Mouse (Mus musculus) liver, embryonic 16.5 days (tissue): ENCODE results near the gene Csmd2. TPM values are rescaled to one million over a fixed set of nuclear protein-coding genes. Genes with fewer than 3 reads are reported as not detected.

Source experiments
- ATAC-seq: fragments of 200-750 bp; cut with Nextera tagmentation; 2 replicates; pipeline ENCODE4 v1.8.0; 2017; ENCODE audit warnings: low read depth, mild to moderate bottlenecking, moderate number of reproducible peaks, moderate library complexity
- H3K27ac ChIP-seq: fragments of 300-500 bp; sonication (generic); 2 replicates; pipeline ENCODE4 v1.5.1; 2014; ENCODE audit warnings: mild to moderate bottlenecking, low read length
- H3K27me3 ChIP-seq: fragments of 300-500 bp; sonication (generic); 2 replicates; pipeline ENCODE4 v1.6.1; 2014; ENCODE audit warnings: low read depth, low read length, mixed read lengths; ENCODE audit not compliant: control insufficient read depth, insufficient read depth
- H3K36me3 ChIP-seq: fragments of 300-500 bp; sonication (generic); 2 replicates; pipeline ENCODE4 v1.6.1; 2014; ENCODE audit warnings: mild to moderate bottlenecking; ENCODE audit not compliant: control insufficient read depth, insufficient read depth
- H3K4me1 ChIP-seq: fragments of 300-500 bp; sonication (generic); 2 replicates; pipeline ENCODE4 v1.6.1; 2014; ENCODE audit warnings: low read depth, low read length, mixed read lengths; ENCODE audit not compliant: control insufficient read depth
- H3K4me2 ChIP-seq: fragments of 300-500 bp; sonication (generic); 2 replicates; pipeline ENCODE4 v1.6.1; 2014; ENCODE audit warnings: low read depth, low read length, mixed read lengths
- H3K4me3 ChIP-seq: fragments of 300-500 bp; sonication (generic); 2 replicates; pipeline ENCODE4 v1.5.1; 2014; ENCODE audit warnings: low read depth, mild to moderate bottlenecking, low read length
- H3K9ac ChIP-seq: fragments of 300-500 bp; sonication (generic); 2 replicates; pipeline ENCODE4 v1.6.1; 2014; ENCODE audit warnings: low read depth, low read length
- H3K9me3 ChIP-seq: fragments of 300-500 bp; sonication (generic); replicated peaks from 2 replicates; pipeline ENCODE4 v1.6.1; 2016; ENCODE audit warnings: low read length; ENCODE audit not compliant: control insufficient read depth
- whole genome bisulfite sequencing: fragments of 180-500 bp; shearing (Covaris S2); extraction: QIAGEN DNeasy Blood & Tissue Kit; methylation state at CpG from one replicate; pipeline ENCODE4 v1.1.7; 2014; ENCODE audit not compliant: insufficient replicate concordance; 5-methylcytosine and 5-hydroxymethylcytosine counted together
- polyA plus RNA-seq: library from polyadenylated mRNA; unstranded; fragments of >200 nt; fragmentation: Nextera tagmentation; extraction: Ambion mirVana; gene quantifications from 2 replicates; pipeline ENCODE4 v1.2.1, GENCODE M21; 2015

The Csmd2 gene
- polyA plus RNA-seq, 1 experiment from 2014 or later: not detected

DNA sequence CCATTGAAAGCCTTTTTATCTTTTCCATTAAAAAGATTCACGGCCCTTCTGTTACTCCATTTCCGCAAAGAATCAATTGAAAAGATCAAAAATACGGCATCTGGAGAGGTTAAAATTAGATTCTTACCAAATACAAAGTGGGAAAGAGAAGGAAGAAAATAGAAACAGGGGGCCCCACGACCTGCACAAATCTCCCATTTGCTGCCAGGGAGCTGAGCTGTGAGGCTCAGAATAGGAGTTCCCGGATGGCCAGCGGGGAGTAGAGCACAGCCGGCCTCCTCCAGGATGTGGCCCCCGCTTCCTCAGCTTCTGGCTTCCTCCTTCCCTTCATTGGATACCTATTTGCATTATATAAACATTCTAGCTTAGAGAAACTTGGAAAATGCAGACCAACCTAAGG lies 97.4 kb downstream of the Csmd2 start:
- Histone ChIP-seq H3K9ac (no peak overlapping the region), H3K4me2 (no peak overlapping the region), H3K36me3 (no peaks in the 10 kb centered on the region), H3K27me3 (no peaks in the 10 kb centered on the region), H3K4me1 (no peaks in the 10 kb centered on the region), H3K4me3 (no peak overlapping the region), H3K27ac (no peak overlapping the region), H3K9me3 (no peaks in the 10 kb centered on the region)
- no peak for ATAC-seq
- 37% methylated on average over 8 of the region's 8 CpGs for WGBS

DNA sequence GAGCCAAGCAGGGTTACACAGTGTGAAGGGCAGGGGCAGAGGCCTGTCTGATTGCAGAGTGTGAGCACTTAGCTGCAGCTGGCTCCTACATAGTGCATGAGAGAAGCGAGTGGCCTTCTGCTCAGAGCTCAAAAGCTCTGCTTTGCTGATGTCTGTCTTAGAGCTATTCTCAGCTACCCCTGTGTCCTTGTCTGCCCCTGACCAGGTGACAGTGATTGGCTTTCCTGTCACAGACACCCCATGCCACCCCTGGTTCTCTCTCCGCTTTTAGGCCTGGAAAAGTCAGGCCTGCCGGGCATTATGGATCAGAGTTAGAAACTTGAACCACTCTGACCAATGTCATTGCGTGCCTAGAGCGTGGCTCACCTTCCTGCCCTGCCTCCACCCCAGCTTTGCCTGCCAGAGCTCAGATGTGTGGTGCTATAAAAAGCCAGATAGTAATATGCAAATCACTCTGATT lies 99.5 kb downstream of the Csmd2 start:
- WGBS: 57% methylated on average over 5 of the region's 5 CpGs
- Histone ChIP-seq H3K27ac (no peak overlapping the region), H3K9ac (no peak overlapping the region), H3K4me1 (no peaks in the 10 kb centered on the region), H3K4me2 (no peak overlapping the region), H3K4me3 (no peak overlapping the region), H3K9me3 (no peaks in the 10 kb centered on the region), H3K36me3 (no peaks in the 10 kb centered on the region), H3K27me3 (no peaks in the 10 kb centered on the region)
- no peak for ATAC-seq

DNA sequence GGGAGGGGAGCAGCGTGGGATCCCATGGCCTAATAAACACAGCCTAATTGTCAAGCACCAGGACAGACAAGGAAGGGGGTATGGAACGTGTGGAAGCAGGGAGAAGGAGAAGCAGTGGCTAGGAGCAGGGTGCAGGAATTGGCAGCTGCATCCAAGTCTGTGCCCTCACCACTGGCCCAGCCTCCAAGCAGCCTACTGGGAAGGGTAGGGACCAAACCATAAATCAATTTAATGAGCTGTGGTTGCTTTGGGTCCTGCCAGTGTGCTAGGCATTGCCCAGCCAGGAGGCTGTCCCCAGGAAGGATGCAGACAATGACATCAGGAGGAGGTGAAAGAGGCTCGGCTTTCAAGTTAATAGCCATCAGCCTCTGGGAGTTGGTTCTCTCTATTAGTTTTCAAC lies 100.0 kb downstream of the Csmd2 start:
- Histone ChIP-seq H3K4me3 (no peak overlapping the region), H3K9me3 (no peaks in the 10 kb centered on the region), H3K36me3 (no peaks in the 10 kb centered on the region), H3K4me2 (no peak overlapping the region), H3K9ac (no peak overlapping the region), H3K4me1 (no peaks in the 10 kb centered on the region), H3K27ac (no peak overlapping the region), H3K27me3 (no peaks in the 10 kb centered on the region)
- ATAC-seq: no peak
- WGBS: 32% methylated on average over 3 of the region's 3 CpGs

DNA sequence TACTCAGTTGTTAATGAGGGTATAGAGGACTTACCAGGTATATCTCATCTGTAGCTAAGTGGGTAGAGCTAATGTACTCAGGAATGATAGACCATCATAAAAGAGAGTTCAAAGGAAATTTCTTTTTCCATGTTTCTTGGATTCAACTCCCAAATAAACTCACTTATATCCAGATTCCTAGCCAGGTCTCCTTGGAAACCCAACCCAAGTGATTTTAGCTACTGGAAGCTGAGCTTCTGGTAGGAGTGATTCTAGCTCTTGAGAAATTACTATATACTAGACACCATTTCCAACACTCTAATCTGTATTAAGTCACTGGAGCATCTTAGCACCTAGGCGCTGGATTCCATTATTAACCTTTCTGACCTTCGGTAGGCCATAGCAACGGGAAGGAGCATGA lies 100.6 kb downstream of the Csmd2 start:
- Histone ChIP-seq H3K27me3 (no peaks in the 10 kb centered on the region), H3K4me1 (no peaks in the 10 kb centered on the region), H3K36me3 (no peaks in the 10 kb centered on the region), H3K9ac (no peak overlapping the region), H3K4me2 (no peak overlapping the region), H3K9me3 (no peaks in the 10 kb centered on the region), H3K27ac (no peak overlapping the region), H3K4me3 (no peak overlapping the region)
- ATAC-seq: no peak
- WGBS: 76% methylated on average over 3 of the region's 3 CpGs

DNA sequence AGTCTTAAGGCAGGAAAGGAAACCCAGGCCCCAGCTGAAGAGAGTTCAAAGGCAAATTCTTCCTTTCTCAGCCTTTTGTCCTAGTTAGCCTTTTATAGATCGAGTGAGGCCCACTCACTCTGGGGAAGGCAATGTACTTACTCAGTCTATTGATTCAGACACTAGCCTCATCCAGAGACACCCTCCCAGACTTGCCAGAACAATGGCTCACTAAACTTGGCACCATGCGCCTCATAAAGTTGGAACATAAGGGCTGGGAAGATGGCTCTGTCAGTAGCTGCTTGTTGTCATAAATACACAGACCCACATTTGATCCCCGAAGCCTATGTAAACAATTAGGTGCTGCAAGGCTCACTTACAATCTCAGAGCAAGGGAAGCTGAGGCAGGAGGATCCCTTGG lies 104.3 kb downstream of the Csmd2 start:
- Histone ChIP-seq H3K9me3 (no peaks in the 10 kb centered on the region), H3K27ac (no peak overlapping the region), H3K4me1 (no peaks in the 10 kb centered on the region), H3K4me2 (no peak overlapping the region), H3K36me3 (no peaks in the 10 kb centered on the region), H3K27me3 (no peaks in the 10 kb centered on the region), H3K4me3 (no peak overlapping the region), H3K9ac (no peak overlapping the region)
- no peak for ATAC-seq
- WGBS: 53% methylated on average over 3 of the region's 3 CpGs

DNA sequence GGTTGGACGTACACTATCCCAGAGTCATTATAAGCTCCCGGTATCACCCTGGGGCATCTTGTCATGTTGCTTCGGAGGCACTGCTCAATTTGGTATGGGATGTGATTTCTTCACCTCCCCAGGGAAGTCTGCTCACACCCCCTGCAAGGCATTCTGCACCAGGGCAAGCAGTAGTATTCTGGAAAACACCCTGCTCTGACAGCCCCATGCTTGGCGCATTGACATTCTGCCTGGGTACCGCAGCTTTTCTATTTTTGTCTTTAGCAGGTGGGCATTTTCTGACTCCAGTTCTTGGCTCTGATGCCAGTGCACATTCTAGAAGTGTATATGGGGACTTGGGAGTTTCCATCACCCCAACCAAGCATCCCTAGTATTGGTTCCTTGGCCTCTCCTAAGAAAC lies 111.9 kb downstream of the Csmd2 start:
- Histone ChIP-seq H3K4me1 (no peaks in the 10 kb centered on the region), H3K9me3 (no peaks in the 10 kb centered on the region), H3K9ac (no peak overlapping the region), H3K27me3 (no peaks in the 10 kb centered on the region), H3K4me2 (no peak overlapping the region), H3K4me3 (no peak overlapping the region), H3K36me3 (no peaks in the 10 kb centered on the region), H3K27ac (no peak overlapping the region)
- WGBS: 77% methylated on average over 5 of the region's 5 CpGs
- ATAC-seq: no peak

DNA sequence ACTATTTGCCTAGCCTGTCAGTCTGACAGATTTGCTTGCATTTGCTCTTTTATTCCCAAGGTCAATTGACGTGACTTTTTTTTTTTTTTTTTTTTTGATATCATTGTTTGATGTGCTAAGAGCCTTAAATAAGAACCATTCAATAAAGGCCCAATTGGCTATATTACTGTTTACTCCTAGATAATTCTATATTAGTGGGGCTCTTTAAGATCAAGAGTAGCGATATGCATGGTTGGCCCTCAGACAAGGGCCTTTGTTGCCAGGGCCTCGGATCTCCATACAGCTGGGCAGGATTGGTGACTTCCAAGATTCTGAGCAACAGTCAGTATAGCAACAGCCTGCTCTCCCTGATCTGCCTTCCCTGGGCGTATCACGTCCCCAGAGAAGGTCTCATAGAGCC lies 112.9 kb downstream of the Csmd2 start:
- WGBS: 73% methylated on average over 5 of the region's 5 CpGs
- no peaks in the 10 kb centered on the region for H3K36me3 ChIP-seq
- no peaks in the 10 kb centered on the region for H3K4me1 ChIP-seq
- ATAC-seq: no peak
- H3K27me3 ChIP-seq: no peaks in the 10 kb centered on the region
- H3K9me3 ChIP-seq: no peaks in the 10 kb centered on the region
- no peak overlapping the region for H3K4me3 ChIP-seq
- H3K27ac ChIP-seq: no peak overlapping the region
- no peak overlapping the region for H3K4me2 ChIP-seq
- H3K9ac ChIP-seq: no peak overlapping the region

DNA sequence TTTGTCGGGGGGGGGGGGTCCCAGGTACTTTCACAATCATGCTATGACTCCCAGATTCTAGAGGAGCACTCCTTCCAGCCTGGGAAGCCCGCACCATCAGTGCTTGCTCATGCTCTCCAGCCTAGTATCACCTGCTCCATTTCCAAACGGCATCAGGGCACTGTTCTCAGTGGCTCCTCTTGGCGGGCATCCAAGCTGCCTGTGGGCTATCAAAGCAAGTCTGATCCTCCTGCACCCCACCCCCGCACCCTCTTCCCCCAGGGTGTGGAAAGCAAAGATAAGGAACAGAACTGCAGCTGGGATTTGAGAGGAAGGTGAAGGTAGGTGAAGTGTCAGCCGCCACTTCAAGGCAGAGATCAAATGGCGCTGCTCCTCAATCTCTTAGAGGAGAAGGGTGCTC lies 128.7 kb downstream of the Csmd2 start:
- Histone ChIP-seq H3K27me3 (no peaks in the 10 kb centered on the region), H3K27ac (no peak overlapping the region), H3K36me3 (no peaks in the 10 kb centered on the region), H3K9ac (no peak overlapping the region), H3K4me1 (no peaks in the 10 kb centered on the region), H3K4me2 (no peak overlapping the region), H3K9me3 (no peaks in the 10 kb centered on the region), H3K4me3 (no peak overlapping the region)
- no peak for ATAC-seq
- WGBS: 35% methylated on average over 7 of the region's 7 CpGs

DNA sequence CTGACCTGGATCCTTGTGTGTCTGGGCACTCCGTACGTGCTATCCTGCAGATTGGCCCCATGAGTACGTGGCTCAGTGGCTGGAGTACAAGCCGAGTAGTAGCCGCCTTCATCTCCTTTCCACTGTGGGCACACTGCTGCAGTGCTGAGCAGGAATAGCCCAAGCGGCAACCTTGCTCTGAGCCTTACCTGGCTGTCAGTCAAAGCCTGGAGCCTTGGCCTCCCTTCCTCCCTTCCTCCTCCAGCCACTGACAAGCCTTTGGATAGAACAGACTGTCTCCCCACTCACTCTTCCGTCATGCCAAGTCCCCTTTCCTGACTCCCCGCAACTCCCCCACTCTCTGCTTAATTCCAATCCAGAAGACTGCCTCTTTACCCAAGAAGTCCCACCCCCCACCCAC lies 135.6 kb downstream of the Csmd2 start:
- H3K9me3 ChIP-seq: no peaks in the 10 kb centered on the region
- WGBS: 45% methylated on average over 8 of the region's 8 CpGs
- no peaks in the 10 kb centered on the region for H3K27me3 ChIP-seq
- H3K36me3 ChIP-seq: no peaks in the 10 kb centered on the region
- H3K27ac ChIP-seq: no peak overlapping the region
- H3K4me1 ChIP-seq: no peaks in the 10 kb centered on the region
- no peak for ATAC-seq
- no peak overlapping the region for H3K9ac ChIP-seq
- H3K4me3 ChIP-seq: no peak overlapping the region
- no peak overlapping the region for H3K4me2 ChIP-seq

DNA sequence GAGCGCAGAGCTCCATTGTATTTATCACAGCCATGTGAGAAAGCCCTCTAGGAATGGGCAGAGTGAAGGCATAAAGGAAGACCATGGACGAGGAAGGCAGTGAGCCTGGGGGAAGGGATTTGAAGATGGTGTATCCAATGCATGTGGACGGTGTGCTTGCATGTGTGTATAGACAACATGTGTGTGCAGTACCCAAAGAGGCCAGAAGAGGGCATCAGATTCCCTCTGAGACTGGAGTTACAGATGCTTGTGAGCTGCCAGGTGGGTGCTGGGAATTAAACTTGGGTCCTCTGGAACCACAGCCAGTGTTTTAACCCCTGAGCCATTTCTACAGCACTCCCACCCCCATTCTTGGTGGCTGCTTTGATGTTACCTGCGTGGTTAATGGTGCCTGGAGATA lies 137.1 kb downstream of the Csmd2 start:
- no peak for ATAC-seq

More for the DNA sequence above, 137.1 kb downstream of the Csmd2 start:
- H3K27me3 ChIP-seq: no peaks in the 10 kb centered on the region
- no peaks in the 10 kb centered on the region for H3K4me1 ChIP-seq
- no peak overlapping the region for H3K27ac ChIP-seq
- no peaks in the 10 kb centered on the region for H3K9me3 ChIP-seq
- H3K9ac ChIP-seq: no peak overlapping the region
- no peaks in the 10 kb centered on the region for H3K36me3 ChIP-seq
- no peak overlapping the region for H3K4me2 ChIP-seq
- H3K4me3 ChIP-seq: no peak overlapping the region
- 57% methylated on average over 4 of the region's 4 CpGs for WGBS
